Mouse (Mus musculus): ENCODE data around the gene Gnai1.

The Gnai1 gene

GRCm38 (mm10) chr5:18288079-18288478 is 72.1 kb downstream of the Gnai1 start:
- no peak for DNase-seq (ENCODE audit: low read depth, low spot score)

GRCm38 (mm10) chr5:18282095-18282494 is 78.1 kb downstream of the Gnai1 start:
- DNase-seq (ENCODE audit: low read depth, low spot score) = no peak

- DNase-seq (ENCODE audit: low read depth, low spot score) = no peak
Measured at GRCm38 (mm10) chr5:18274352-18274940, 85.7 kb downstream of the Gnai1 start.

GRCm38 (mm10) chr5:18273291-18274284 is 86.6 kb downstream of the Gnai1 start:
- DNase-seq (ENCODE audit: low read depth, low spot score) = no peak

GRCm38 (mm10) chr5:18250379-18251017 is 109.7 kb downstream of the Gnai1 start:
- no peak for DNase-seq (ENCODE audit: low read depth, low spot score)

GRCm38 (mm10) chr5:18249132-18249531 is 111.0 kb downstream of the Gnai1 start:
- DNase-seq (ENCODE audit: low read depth, low spot score) = no peak

- no peak for DNase-seq (ENCODE audit: low read depth, low spot score)
Measured at GRCm38 (mm10) chr5:18229396-18229795, 130.8 kb downstream of the Gnai1 start.

- DNase-seq (ENCODE audit: low read depth, low spot score) = no peak
Measured at GRCm38 (mm10) chr5:18228866-18229265, 131.3 kb downstream of the Gnai1 start.

GRCm38 (mm10) chr5:18220873-18221272 is 139.3 kb downstream of the Gnai1 start:
- no peak for DNase-seq (ENCODE audit: low read depth, low spot score)

GRCm38 (mm10) chr5:18218292-18218691 is 141.9 kb downstream of the Gnai1 start:
- no peak for DNase-seq (ENCODE audit: low read depth, low spot score)

- DNase-seq (ENCODE audit: low read depth, low spot score) = no peak
Measured at GRCm38 (mm10) chr5:18217856-18218255, 142.3 kb downstream of the Gnai1 start.
